Mouse (Mus musculus) liver, adult 2 months (tissue): ENCODE data around the gene Gm20388. TPM values are rescaled to one million over a fixed set of nuclear protein-coding genes. Genes with fewer than 3 reads are reported as not detected.

ENCODE experiments used
- DNase-seq: peaks from one replicate; pipeline ENCODE4 v3.0.0-alpha.2; 2011; ENCODE audit warnings: low read depth, low spot score; ENCODE audit errors: extremely low read depth
- H3K27ac ChIP-seq: fragments of 200-500 bp; replicated peaks from 2 replicates; pipeline ENCODE4 v1.5.1; 2012; ENCODE audit warnings: low read depth, mild to moderate bottlenecking, control low read depth, inconsistent platforms, low read length; ENCODE audit not compliant: insufficient read depth
- H3K27me3 ChIP-seq: fragments of 200-500 bp; 2 replicates; pipeline ENCODE4 v1.6.1; 2012; ENCODE audit warnings: mild to moderate bottlenecking, moderate library complexity, low read length, inconsistent platforms; ENCODE audit not compliant: control insufficient read depth, insufficient read depth
- H3K36me3 ChIP-seq: fragments of 200-500 bp; 2 replicates; pipeline ENCODE4 v1.6.1; 2012; ENCODE audit warnings: low read length, inconsistent platforms; ENCODE audit not compliant: control insufficient read depth, insufficient read depth
- H3K4me1 ChIP-seq: fragments of 200-500 bp; 2 replicates; pipeline ENCODE4 v1.6.1; 2011; ENCODE audit warnings: low read length; ENCODE audit not compliant: control insufficient read depth, insufficient read depth
- H3K4me3 ChIP-seq: fragments of 200-500 bp; 2 replicates; pipeline ENCODE4 v1.5.1; 2011; ENCODE audit warnings: low read depth, mild to moderate bottlenecking, control low read depth, low read length, moderate library complexity; ENCODE audit not compliant: insufficient read depth
- H3K79me2 ChIP-seq: fragments of 200-500 bp; 2 replicates; pipeline ENCODE4 v1.6.1; 2012; ENCODE audit warnings: inconsistent platforms, mild to moderate bottlenecking, low read length, moderate library complexity; ENCODE audit not compliant: control insufficient read depth, insufficient read depth
- H3K9ac ChIP-seq: fragments of 200-500 bp; 2 replicates; pipeline ENCODE4 v1.6.1; 2012; ENCODE audit warnings: low read depth, mild to moderate bottlenecking, control low read depth, inconsistent platforms, low read length
- CTCF ChIP-seq: fragments of 200-500 bp; IDR thresholded peaks from 2 replicates; pipeline ENCODE4 v1.5.1; 2011; ENCODE audit warnings: low read depth, low read length, control low read depth
- POLR2A ChIP-seq: fragments of 200-500 bp; IDR thresholded peaks from 2 replicates; pipeline ENCODE4 v1.6.1; 2011; ENCODE audit warnings: low read length, control low read depth; ENCODE audit not compliant: insufficient read depth; ENCODE audit errors: extremely low read depth
- WGBS: fragments of 180-500 bp; shearing (Covaris S2); methylation state at CpG from one replicate; pipeline ENCODE4 v1.1.7; 2018; 5-methylcytosine and 5-hydroxymethylcytosine counted together
- polyA plus RNA-seq: library from polyadenylated mRNA; depleted of rRNA; stranded (reverse); fragments of >200 nt; gene quantifications from 2 replicates; pipeline ENCODE4 v1.2.3, GENCODE M21; 2012
- total RNA-seq: library from RNA; depleted of rRNA; stranded (reverse); fragments of >200 nt; gene quantifications from 2 replicates; pipeline ENCODE4 v1.2.3, GENCODE M21; 2014

Gm20388 gene
- total and polyA plus RNA-seq, 2 experiments, result 6.4 to 19.9 TPM

- Histone ChIP-seq H3K4me3 (no peak overlapping the region), H3K9ac (no peak overlapping the region), H3K36me3 (no peaks in the 10 kb centered on the region), H3K27ac (no peak overlapping the region), H3K4me1 (no peaks in the 10 kb centered on the region), H3K79me2 (no peaks in the 10 kb centered on the region), H3K27me3 (no peaks in the 10 kb centered on the region)
- no peak for DNase-seq
- WGBS, result 23% methylated on average over 5 of the region's 5 CpGs
- TF ChIP-seq POLR2A (no peak), CTCF (no peak)
Measured at GRCm38 (mm10) chr8:122766189-122766588, 2855.5 kb downstream of the Gm20388 start.

- Histone ChIP-seq H3K9ac (no peak overlapping the region), H3K4me3 (no peak overlapping the region), H3K4me1 (no peaks in the 10 kb centered on the region), H3K79me2 (no peaks in the 10 kb centered on the region), H3K27ac (no peak overlapping the region), H3K36me3 (no peaks in the 10 kb centered on the region), H3K27me3 (no peaks in the 10 kb centered on the region)
- WGBS, result 66% methylated on average over 8 of the region's 8 CpGs
- TF ChIP-seq CTCF (no peak), POLR2A (no peak)
- DNase-seq, result no peak
Measured at GRCm38 (mm10) chr8:122766647-122767200, 2856.1 kb downstream of the Gm20388 start.

DNA sequence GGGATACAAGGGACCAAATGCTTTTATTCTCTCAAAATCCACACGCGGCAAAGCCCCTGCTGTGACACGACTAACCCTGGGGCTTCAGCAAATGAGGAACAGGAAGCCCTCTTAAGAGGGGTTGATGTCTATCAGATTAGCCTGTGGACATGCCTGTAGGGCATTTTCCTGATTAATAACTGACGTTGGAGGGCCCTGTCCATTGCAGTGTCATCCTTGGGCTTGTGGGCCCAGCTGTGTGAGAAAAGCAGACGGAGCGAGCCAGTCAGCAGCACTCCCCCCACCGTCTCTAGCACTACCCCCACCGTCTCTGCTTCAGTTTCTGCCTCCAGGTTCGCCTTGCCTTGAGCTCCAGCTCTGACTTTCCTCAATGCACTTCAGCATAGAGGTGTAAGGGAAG, 2856.6 kb downstream of the Gm20388 start:
- Histone ChIP-seq H3K79me2 (no peaks in the 10 kb centered on the region), H3K27ac (no peak overlapping the region), H3K36me3 (no peaks in the 10 kb centered on the region), H3K9ac (no peak overlapping the region), H3K4me1 (no peaks in the 10 kb centered on the region), H3K27me3 (no peaks in the 10 kb centered on the region), H3K4me3 (no peak overlapping the region)
- WGBS, result 71% methylated on average over 9 of the region's 9 CpGs
- DNase-seq, result no peak
- TF ChIP-seq CTCF (no peak), POLR2A (no peak)

- WGBS, result 67% methylated on average over 24 of the region's 24 CpGs
- H3K27ac ChIP-seq, result no peak overlapping the region
- H3K4me1 ChIP-seq, result no peaks in the 10 kb centered on the region
- no peaks in the 10 kb centered on the region for H3K79me2 ChIP-seq
- H3K27me3 ChIP-seq, result no peaks in the 10 kb centered on the region
- no peak overlapping the region for H3K9ac ChIP-seq
- TF ChIP-seq CTCF, result no peak
- TF ChIP-seq POLR2A, result no peak
- no peak for DNase-seq
- H3K36me3 ChIP-seq, result no peaks in the 10 kb centered on the region
- H3K4me3 ChIP-seq, result no peak overlapping the region
Measured at GRCm38 (mm10) chr8:122769251-122770058, 2858.8 kb downstream of the Gm20388 start.

DNA sequence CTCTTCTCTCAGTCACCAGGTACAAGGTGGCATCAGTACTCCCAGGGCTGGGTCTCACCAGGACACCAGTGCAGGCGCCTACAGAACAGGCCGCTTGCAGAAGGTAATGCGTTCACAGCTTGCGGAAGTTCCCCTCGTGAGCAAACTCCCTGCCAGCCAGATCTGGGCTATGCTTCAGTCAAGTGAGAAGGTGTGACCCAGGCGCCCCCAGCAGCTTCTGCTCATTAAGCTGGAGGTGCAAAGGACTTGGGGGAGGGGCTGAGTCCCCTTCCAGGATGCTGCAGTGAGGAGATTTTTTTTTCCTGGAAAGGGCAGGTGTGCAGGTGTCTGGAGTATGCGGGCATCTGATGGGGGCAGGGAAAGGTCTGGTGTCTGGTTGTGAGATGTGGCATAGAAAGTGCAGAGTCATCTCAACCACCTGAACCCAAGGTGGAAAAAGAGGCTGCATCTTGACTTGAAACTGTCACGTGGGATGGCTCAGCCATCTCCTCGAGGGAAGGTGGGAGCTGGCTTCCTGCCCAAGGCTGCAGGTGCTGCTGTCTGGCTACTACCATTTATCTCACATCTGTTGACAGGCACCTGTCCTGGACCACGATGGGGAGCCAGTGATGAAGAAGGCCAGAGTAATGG, 2861.9 kb downstream of the Gm20388 start:
- no peak overlapping the region for H3K4me3 ChIP-seq
- TF ChIP-seq POLR2A, result no peak
- no peak for TF ChIP-seq CTCF
- peaks cover 3% of the 10 kb centered on the region for H3K4me1 ChIP-seq
- H3K36me3 ChIP-seq, result no peaks in the 10 kb centered on the region
- WGBS, result 30% methylated on average over 10 of the region's 10 CpGs
- H3K27me3 ChIP-seq, result no peaks in the 10 kb centered on the region
- no peak overlapping the region for H3K27ac ChIP-seq
- H3K9ac ChIP-seq, result no peak overlapping the region
- no peak for DNase-seq
- H3K79me2 ChIP-seq, result peaks cover 3% of the 10 kb centered on the region; the same call in 1 of the 2 replicates
